In genomic region chr10:24150086-24150485, GRCm38 (mm10) we compare ENCODE assay signal across 9 mouse cellular contexts. TPM values are rescaled to one million over a fixed set of nuclear protein-coding genes. Genes with fewer than 3 reads are reported as not detected.
DNase-seq lines count a peak whose midpoint lies in the region; ATAC-seq and TF ChIP-seq lines count a peak whose summit lies in the region.
"Had no signal": no experiment of that assay in that cellular context is flagged by ENCODE, and none has a peak within 500 bp of the region (broad histone marks: within the 10 kb centered on the region; RNA-seq: fewer than 3 reads in every experiment).

No protein-coding gene starts in this region.

- H3K27me3 ChIP-seq in spleen, adult 2 months (ENCODE audit: control insufficient read depth, insufficient read depth, low read length), result no peaks in the 10 kb centered on the region
- H3K27me3 ChIP-seq in hindbrain, embryonic 15.5 days, result no peaks in the 10 kb centered on the region
- no peaks in the 10 kb centered on the region for H3K27me3 ChIP-seq in liver, embryonic 11.5 days (replicated peaks; ENCODE audit: control insufficient read depth, insufficient read depth, low read length)

- WGBS in spleen, adult 2 months, result 57% methylated on average over 7 of the region's 7 CpGs
- 31% methylated on average over 7 of the region's 7 CpGs for WGBS in hindbrain, embryonic 15.5 days
- 43% methylated on average over 7 of the region's 7 CpGs for WGBS in liver, embryonic 11.5 days

- H3K9me3 ChIP-seq in hindbrain, embryonic 15.5 days, result no peaks in the 10 kb centered on the region
- no peaks in the 10 kb centered on the region for H3K9me3 ChIP-seq in liver, embryonic 11.5 days (ENCODE audit: control insufficient read depth, low read length)

- H3K4me1 ChIP-seq in spleen, adult 2 months (ENCODE audit: control insufficient read depth, insufficient read depth, insufficient read length), result peaks cover 6% of the 10 kb centered on the region
- peaks cover 22% of the 10 kb centered on the region for H3K4me1 ChIP-seq in hindbrain, embryonic 15.5 days (replicated peaks)
- H3K4me1 ChIP-seq in liver, embryonic 11.5 days (replicated peaks; ENCODE audit: control insufficient read depth, insufficient read depth, low read length), result no peaks in the 10 kb centered on the region; the same call in 1 of the 2 replicates

- peak overlapping the region; percentile 35; the same call in 1 of the 2 replicates for H3K4me3 ChIP-seq in spleen, adult 2 months (ENCODE audit: extremely low read depth, insufficient read depth, insufficient read length)
- H3K4me3 ChIP-seq in hindbrain, embryonic 15.5 days, result peak overlapping the region; percentile 95
- peak overlapping the region; percentile 82 for H3K4me3 ChIP-seq in liver, embryonic 11.5 days (ENCODE audit: low read depth, low read length)

- no peak for TF ChIP-seq CTCF in spleen, adult 2 months (IDR thresholded peaks at IDR 0.05; ENCODE audit: extremely low read depth, insufficient read depth, insufficient read length, insufficient replicate concordance)

- no peak for TF ChIP-seq POLR2A in spleen, adult 2 months (IDR thresholded peaks at IDR 0.05; ENCODE audit: low read depth, low read length)

- no peak for DNase-seq in spleen, adult 2 months (ENCODE audit: low read depth in 1 of 2, low spot score in 2 of 2)
- DNase-seq in spleen, postnatal 14 days (ENCODE audit: low spot score in 2 of 2), result no peak
- DNase-seq in liver, embryonic 11.5 days (ENCODE audit: low spot score), result no peak
- DNase-seq in yolk sac, embryonic 10.5 days (ENCODE audit: low spot score), result peak; percentile 61
- no peak for DNase-seq in adrenal gland, adult 8-10 months
- DNase-seq in gastrocnemius, postnatal 10 days, result no peak
- DNase-seq in thymus, postnatal 0 days (ENCODE audit: low spot score), result no peak
- DNase-seq: adrenal gland, postnatal 10 days had no signal

- peak overlapping the region; percentile 83 for H3K9ac ChIP-seq in hindbrain, embryonic 15.5 days
- 0 out of 2 replicates have a peak overlapping the region, but pooled peaks have one; percentile 40 for H3K9ac ChIP-seq in liver, embryonic 11.5 days (ENCODE audit: low read depth, low read length)

- peak overlapping the region; percentile 71 for H3K4me2 ChIP-seq in hindbrain, embryonic 15.5 days
- H3K4me2 ChIP-seq in liver, embryonic 11.5 days, result peak overlapping the region; percentile 69

- H3K36me3 ChIP-seq in spleen, adult 2 months (ENCODE audit: control insufficient read depth, insufficient read depth, low read length), result peaks cover 2% of the 10 kb centered on the region
- H3K36me3 ChIP-seq in hindbrain, embryonic 15.5 days, result peaks cover under 1% of the 10 kb centered on the region; the same call in 1 of the 2 replicates
- 0 out of 2 replicates have a peak, but pooled peaks cover under 1% of the 10 kb centered on the region for H3K36me3 ChIP-seq in liver, embryonic 11.5 days (ENCODE audit: control insufficient read depth, insufficient read depth, low read length)

- no peak overlapping the region for H3K27ac ChIP-seq in spleen, adult 2 months (ENCODE audit: insufficient read depth, low read length)
- no peak overlapping the region for H3K27ac ChIP-seq in hindbrain, embryonic 15.5 days (replicated peaks)
- no peak overlapping the region for H3K27ac ChIP-seq in liver, embryonic 11.5 days (ENCODE audit: low read depth, low read length)

- ATAC-seq in hindbrain, embryonic 15.5 days (ENCODE audit: low FRiP score, low read depth), result no peak
- no peak for ATAC-seq in liver, embryonic 11.5 days (replicated peaks; ENCODE audit: low FRiP score)

RNA-seq across cellular contexts. Expression of gene Stx7, which starts 1.0 kb away (rescaled TPM):
- 57.6 and 61.7 TPM in 2 replicates for polyA plus RNA-seq in spleen, adult 2 months (2012; rRNA removed)
- polyA plus RNA-seq in hindbrain, embryonic 15.5 days (2015; fragmentation: Nextera tagmentation; extraction: Ambion mirVana), result 296 and 313 TPM in 2 replicates
- 50.7 and 56.0 TPM in 2 replicates for polyA plus RNA-seq in liver, embryonic 11.5 days (2014; fragmentation: Nextera tagmentation; extraction: Ambion mirVana)
- total RNA-seq in adrenal gland, adult 8-10 months (2022), result 100 to 1,000 TPM; 142 to 198 (median 186) TPM
- total RNA-seq in gastrocnemius, postnatal 10 days (2021), result 10 to 100 TPM; 31.8 to 34.9 TPM
- polyA plus RNA-seq in thymus, postnatal 0 days (2015; fragmentation: Nextera tagmentation; extraction: Ambion mirVana), result 67.7 and 69.1 TPM in 2 replicates

RNA-seq across cellular contexts. Expression of gene Taar9, which starts 40.8 kb away (rescaled TPM):
- polyA plus RNA-seq in spleen, adult 2 months (2012; rRNA removed), result 0.07 TPM in 1 of 2 replicates, not detected in the other
- polyA plus RNA-seq in hindbrain, embryonic 15.5 days (2015; fragmentation: Nextera tagmentation; extraction: Ambion mirVana), result not detected in 2 replicates
- polyA plus RNA-seq in liver, embryonic 11.5 days (2014; fragmentation: Nextera tagmentation; extraction: Ambion mirVana), result not detected in 2 replicates
- total RNA-seq in adrenal gland, adult 8-10 months (2022), result not detected
- total RNA-seq in gastrocnemius, postnatal 10 days (2021), result not detected
- not detected in 2 replicates for polyA plus RNA-seq in thymus, postnatal 0 days (2015; fragmentation: Nextera tagmentation; extraction: Ambion mirVana)
- total RNA-seq: adrenal gland, postnatal 10 days had no signal

RNA-seq across cellular contexts. Expression of gene Taar8c, which starts 48.4 kb away (rescaled TPM):
- polyA plus RNA-seq in spleen, adult 2 months (2012; rRNA removed), result 0.15 and 0.25 TPM in 2 replicates
- polyA plus RNA-seq in hindbrain, embryonic 15.5 days (2015; fragmentation: Nextera tagmentation; extraction: Ambion mirVana), result not detected in 2 replicates
- polyA plus RNA-seq in liver, embryonic 11.5 days (2014; fragmentation: Nextera tagmentation; extraction: Ambion mirVana), result not detected in 2 replicates
- not detected for total RNA-seq in adrenal gland, adult 8-10 months (2022)
- not detected for total RNA-seq in gastrocnemius, postnatal 10 days (2021)
- polyA plus RNA-seq in thymus, postnatal 0 days (2015; fragmentation: Nextera tagmentation; extraction: Ambion mirVana), result not detected in 2 replicates
- total RNA-seq: adrenal gland, postnatal 10 days had no signal

RNA-seq across cellular contexts. Expression of gene Taar8b, which starts 58.0 kb away (rescaled TPM):
- 0.20 and 0.75 TPM in 2 replicates for polyA plus RNA-seq in spleen, adult 2 months (2012; rRNA removed)
- not detected in 2 replicates for polyA plus RNA-seq in hindbrain, embryonic 15.5 days (2015; fragmentation: Nextera tagmentation; extraction: Ambion mirVana)
- polyA plus RNA-seq in liver, embryonic 11.5 days (2014; fragmentation: Nextera tagmentation; extraction: Ambion mirVana), result not detected in 2 replicates
- not detected for total RNA-seq in adrenal gland, adult 8-10 months (2022)
- not detected for total RNA-seq in gastrocnemius, postnatal 10 days (2021)
- not detected in 2 replicates for polyA plus RNA-seq in thymus, postnatal 0 days (2015; fragmentation: Nextera tagmentation; extraction: Ambion mirVana)
- total RNA-seq: adrenal gland, postnatal 10 days had no signal

Comparison
In these comparisons a context has a peak if more than half of its experiments do, and no peak if none do; other contexts are left out.
1. H3K4me3 ChIP-seq: peak in every context shown above with its lines; median percentile 95 in hindbrain, embryonic 15.5 days; 82 in liver, embryonic 11.5 days; 35 in spleen, adult 2 months.